Mouse (Mus musculus) ES-CJ7 (cell line): Measurements from ENCODE around the gene Arid3c.
A peak's percentile ranks its signal among the peaks of the same experiment; 100 is the strongest.

Experiments
- DNase-seq: peaks from one replicate; pipeline ENCODE4 v3.0.0; 2011; ENCODE audit warnings: low read depth, low spot score

Arid3c gene

GRCm38 (mm10) chr4:41745021-41745420 lies 14.1 kb upstream of the Arid3c start:
- no peak for DNase-seq

DNA sequence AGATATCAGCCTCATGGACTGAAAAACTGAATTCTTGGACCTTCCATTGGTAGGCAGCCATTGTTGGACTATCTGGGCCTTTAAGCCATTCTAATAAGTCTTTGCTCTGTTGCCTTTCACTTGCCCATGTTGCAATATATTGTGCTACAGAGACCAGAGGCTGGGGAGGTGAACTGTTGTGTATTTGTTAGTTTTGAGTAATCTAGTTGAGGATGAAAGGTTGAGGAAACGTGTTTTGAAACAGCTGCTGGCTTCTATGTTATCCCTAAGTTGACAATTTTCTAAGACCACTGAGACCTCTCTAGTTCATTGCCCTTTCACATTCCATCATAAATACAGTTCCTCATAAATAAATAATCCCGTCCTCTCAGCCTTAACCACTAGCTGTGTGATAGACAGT lies 13.2 kb upstream of the Arid3c start:
- no peak for DNase-seq

GRCm38 (mm10) chr4:41741158-41741560 lies 10.2 kb upstream of the Arid3c start:
- DNase-seq, result peak; percentile 97

GRCm38 (mm10) chr4:41740380-41741157 lies 9.6 kb upstream of the Arid3c start:
- DNase-seq, result peak; percentile 51

DNA sequence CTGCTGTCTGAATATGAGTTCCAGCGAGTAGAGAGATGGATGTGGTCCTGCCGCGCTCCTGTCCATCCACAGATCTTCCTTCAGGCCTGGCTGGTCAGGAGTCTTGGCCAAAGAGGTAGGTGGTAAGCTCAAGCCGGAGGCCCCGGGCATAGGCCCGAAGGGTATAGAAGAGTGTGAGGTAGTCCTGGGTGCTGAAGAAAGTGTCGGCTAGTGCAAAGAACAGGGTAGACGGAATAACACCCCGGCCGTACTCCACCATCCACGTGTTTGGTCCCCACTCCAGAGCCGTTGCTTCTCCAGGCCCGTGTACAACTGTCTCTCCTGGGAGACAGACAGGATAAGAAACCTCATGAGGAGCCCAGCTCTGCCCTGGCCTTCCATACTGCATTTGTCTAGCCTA lies 8.3 kb upstream of the Arid3c start:
- no peak for DNase-seq

- DNase-seq, result no peak
These were observed 7.3 kb upstream of the Arid3c start for GRCm38 (mm10) chr4:41738256-41738603.

DNA sequence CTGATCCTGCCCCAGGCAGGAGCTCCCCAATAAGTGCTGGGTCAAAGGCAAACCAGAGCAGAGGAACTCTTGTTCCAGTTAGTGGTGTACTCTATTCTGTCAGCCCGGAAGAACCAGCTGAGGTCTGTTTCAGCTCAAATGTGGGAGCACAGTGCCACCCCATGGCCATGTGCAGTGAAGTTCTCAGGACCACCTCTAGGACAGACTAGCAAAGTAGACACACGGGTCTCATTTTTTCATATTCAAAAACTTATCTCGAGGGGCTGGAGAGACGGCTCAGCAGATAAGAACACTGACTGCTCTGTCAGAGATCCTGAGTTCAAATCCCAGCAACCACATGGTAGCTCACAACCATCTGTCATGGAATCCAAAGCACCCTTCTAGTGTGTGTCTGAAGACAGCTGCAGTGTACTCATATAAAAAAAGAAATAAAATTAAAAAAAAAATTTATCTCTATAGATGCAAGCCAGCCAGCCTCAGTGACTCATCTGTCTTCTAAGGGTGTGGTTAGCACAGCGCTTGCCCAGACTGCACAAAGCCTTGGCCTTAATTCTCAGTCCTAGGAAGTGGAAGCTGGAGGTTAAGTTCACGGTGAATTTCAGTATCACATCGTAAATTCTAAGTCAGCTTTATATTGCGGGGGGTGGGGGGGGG lies 6.8 kb upstream of the Arid3c start:
- DNase-seq, result peak; percentile 71

- no peak for DNase-seq
These were observed 3.9 kb downstream of the Arid3c start for GRCm38 (mm10) chr4:41726826-41727621.

DNA sequence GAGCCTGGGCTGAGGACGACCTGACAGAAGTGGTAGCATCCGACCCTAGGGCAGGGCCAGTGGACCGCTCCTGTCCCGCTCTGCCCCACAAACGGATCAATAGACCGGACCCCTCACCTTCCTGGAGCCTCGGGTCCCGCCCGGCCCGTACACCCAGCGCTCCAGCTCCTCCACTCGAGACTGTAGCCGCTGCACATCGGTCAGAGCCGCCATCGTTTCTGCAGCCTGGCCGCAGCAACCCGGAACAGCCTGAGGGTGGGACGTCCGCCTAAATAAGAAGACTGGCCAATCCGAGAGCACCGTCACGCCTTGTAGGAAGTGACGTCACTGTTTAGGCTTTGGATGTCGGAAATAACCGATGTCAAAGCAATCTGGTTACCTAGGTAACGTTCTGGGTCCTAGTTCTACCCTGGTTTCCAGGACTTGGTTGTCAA lies 8.0 kb downstream of the Arid3c start, which contains the start of gene Dctn3:
TSS of gene Dctn3 (minus strand) at position 253 of the 434 bp plus-strand sequence.
- peak; percentile 98 for DNase-seq

- no peak for DNase-seq
These were observed 14.1 kb downstream of the Arid3c start for GRCm38 (mm10) chr4:41716834-41717233.

DNA sequence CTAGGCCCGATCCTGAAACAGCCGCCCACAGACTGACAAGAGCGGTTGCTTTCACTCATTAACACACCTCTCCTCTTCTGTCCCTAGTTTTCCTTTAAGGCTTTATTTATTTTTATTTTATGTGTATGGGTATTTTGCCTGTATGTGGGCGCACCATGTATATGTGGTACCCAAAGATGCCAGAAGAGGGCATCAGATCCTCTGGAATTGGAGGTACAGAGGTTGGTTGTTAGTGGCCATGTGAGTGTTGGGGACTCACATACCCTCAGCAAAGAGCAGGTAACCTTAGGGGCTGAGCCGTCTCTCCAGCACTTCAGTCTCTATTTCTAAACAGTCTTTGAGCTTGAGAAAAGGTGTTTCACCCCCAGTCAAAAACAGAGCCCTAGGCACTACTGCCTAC lies 15.3 kb downstream of the Arid3c start:
- peak; percentile 56 for DNase-seq

DNA sequence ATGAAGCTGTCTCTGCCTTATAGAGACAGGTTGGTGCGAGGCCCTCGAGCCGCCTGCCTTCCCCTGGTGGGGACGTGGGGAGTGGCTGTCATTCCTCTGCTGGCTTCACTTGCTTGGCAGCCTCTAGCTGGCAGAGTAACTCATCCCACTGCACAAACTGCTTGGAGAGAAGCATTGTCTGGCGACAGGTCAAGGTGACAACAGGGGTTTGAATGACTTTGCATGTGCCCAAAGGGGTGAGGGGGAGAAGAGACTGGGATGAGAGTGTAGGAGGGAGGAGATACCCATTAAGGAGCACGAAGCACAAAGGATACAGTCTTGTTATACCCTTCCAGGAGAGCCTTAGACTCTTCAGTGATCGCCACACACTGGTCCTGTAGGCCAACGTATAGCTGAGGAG lies 15.9 kb downstream of the Arid3c start:
- no peak for DNase-seq

GRCm38 (mm10) chr4:41714276-41714675 lies 16.7 kb downstream of the Arid3c start:
- peak; percentile 76 for DNase-seq

DNA sequence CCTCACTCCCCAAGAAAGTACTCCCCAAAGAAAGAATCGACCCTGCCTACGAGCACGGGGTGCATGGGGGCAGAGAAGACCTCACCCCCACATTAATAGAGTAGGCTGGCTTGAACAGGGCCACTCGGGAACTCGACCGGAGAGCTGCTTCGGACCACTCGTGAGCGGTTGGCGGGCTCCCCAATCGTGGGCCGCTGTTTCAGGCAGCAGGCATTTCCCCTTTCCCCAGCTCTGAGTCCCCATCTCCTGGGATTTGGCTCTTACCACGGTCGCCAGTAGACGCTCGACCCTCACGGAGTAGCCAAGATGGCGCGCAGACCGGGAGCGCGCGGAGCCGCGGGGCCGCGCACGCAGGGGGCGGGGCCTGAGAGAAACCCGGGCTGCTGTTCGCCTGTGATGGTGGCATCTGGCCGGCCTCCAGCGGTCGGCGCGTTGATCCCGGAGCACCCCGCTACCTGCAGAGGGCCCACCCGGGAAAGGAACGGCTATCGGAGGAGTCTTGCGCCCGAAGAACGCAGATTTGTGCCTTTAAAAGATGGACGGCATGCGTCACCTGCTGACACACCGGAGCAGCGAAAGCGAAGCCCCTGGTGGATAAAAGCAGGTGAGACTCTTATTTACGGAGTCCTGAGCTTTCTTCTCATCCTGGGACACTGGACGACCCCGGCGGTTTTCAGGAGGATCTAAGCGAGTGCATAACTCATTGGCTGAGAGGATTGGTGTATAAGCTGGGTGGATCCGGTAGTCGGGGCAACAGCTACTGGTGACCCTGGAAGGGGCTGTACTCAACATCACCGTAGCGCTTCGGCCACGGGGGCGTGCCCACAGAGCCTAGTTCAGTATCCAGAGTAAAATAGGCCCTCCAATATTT lies 17.5 kb downstream of the Arid3c start, which contains the start of gene Rpp25l:
TSS of gene Rpp25l (minus strand) at position 338 of the 871 bp plus-strand sequence.
- DNase-seq, result peak; percentile 76

DNA sequence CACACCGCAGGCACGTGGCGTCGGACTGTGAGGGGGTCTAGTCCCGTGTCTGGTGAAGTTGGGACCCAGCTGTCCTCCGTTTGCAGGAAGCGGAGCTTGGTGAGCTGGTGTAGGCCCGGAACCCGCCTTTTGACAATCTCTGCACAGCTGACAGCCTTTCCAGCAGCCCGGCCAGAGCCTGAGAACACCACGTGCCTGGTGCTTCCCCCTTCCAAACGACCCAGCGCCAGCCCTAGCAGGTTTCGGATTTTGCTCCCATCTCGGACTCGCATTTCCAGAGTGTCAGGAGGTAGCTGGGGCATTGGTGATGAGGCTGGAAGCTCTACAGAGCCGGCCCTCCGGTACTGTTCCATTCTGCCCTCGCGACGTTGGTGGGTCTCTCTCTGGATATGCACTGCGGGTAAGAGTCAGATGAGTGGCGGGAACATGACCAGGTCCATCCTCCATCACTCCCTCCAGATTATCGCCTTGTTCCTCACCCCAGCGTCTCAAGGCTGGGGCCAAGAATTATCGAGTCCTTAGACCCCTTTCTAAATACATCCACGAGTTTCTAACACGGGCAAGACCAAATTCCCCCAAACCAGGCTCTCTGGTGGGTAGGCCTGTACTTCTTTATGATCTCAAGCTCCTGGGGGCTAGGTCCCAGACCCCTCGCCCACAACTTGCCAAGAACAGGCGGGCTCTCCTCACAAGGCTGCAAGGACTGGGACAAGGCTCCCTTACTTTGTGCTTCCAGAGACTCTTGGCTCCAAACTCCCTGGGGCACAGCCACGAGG lies 18.3 kb downstream of the Arid3c start:
- DNase-seq, result no peak

GRCm38 (mm10) chr4:41711705-41712375 lies 19.1 kb downstream of the Arid3c start:
- DNase-seq, result peak; percentile 64

DNA sequence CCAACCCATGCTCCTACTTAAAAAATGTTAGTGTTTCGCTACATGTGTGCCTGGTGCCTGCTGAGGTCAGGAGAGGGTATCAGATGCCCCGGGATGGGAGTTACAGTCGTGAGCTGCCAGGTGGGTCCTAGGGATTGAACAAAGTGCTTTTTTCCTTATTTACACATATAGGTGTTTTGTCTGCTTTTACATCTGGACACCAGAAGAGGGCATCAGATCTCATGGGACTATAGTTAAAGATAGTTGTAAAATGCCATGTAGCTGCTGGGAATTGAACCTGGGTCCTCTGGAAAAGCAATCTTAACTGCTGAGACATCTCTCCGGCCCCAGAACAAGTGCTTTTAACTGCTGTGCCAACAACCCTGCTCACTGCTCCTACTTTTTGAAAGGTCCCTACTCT lies 20.7 kb downstream of the Arid3c start:
- DNase-seq, result peak; percentile 44

GRCm38 (mm10) chr4:41708192-41708745 lies 22.7 kb downstream of the Arid3c start:
- peak; percentile 59 for DNase-seq

DNA sequence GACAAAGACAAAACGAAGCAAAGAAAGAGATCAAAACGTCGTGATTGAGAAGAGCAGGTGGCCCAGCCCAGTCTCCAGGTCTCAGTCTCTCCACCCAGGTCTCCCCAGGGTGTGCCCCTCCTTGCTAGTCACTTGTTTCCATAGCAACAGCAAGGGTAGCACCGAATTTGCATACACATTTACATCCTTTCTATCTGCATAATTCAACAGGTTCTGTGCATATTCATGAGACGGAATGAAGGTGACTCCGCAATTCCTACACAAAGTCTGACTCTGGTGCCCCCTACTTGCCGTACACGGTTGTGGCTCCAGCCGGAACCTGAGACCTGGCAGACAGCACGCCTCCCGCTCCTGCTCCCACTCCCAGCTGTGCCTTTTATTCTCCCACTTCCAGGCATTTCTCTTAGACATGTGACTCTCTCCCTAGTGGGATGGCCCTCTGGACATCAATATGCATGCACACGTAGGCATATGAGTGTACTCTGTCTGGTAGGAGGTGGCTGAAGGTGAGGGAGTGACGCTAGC lies 23.9 kb downstream of the Arid3c start:
- peak; percentile 97 for DNase-seq
